Mouse (Mus musculus) right cerebral cortex, postnatal 4 days (tissue): ENCODE data around the gene Idh2.
"Not testable (repeated sequence)": the region's sequence is repeated elsewhere in the genome, so short reads cannot be mapped to it uniquely, and the experiment has no call there.

Experiments used
- DNase-seq: peaks from one replicate; pipeline ENCODE4 v3.0.0-alpha.2; 2022

Idh2 gene

DNA sequence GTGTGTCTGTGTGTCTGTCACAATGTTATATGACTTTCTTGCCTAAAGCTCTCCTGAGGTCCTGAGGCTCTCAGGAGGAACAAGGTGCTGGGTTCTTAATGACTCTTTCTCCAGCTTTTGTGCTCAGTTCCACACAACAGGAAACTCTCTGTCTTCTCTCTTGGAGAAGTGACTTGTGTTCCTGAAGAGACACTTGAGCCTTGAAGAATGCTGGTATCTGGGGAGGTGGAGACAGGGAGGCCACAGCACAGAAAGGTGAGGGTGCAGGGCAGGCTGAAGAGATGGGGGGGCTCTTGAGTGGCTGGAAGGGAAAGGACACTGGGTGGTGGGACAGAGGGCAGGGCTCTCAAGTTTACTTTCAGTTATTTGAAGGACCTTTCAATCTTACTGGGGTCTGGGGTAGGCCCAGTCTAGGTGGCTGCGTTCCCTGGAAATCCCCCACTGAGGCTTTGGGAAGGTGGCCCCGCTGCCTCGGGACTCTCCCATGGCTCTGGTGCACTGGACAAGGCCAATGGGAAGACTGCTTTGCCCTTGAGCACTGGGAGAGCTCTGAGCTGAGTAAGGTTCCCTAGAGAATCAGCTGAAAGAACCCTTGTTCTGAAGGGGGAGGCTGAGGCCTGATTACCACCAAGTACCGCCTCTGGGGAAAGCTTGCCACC is 56.7 kb downstream of the Idh2 start:
- no peak for DNase-seq

DNA sequence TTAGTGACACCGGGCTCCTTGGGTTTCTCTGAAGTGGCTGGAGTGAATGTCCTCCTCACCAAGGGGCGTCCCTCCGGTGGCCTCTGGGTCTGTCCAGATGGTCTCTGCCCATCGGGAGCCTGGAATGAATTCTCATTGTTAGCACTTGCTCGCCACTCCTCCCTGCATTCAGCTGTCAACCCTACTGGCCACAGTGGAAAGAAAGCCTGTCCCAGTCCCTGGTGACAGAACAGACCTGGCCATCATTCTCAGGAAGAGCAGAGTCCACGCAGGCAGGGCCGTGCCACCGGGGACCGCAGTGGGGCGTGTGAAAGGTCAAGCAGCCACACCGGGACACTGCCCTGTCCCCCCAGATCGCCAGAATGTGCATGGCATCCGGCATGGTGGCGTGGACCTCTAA is 57.4 kb downstream of the Idh2 start:
- DNase-seq: no peak

DNA sequence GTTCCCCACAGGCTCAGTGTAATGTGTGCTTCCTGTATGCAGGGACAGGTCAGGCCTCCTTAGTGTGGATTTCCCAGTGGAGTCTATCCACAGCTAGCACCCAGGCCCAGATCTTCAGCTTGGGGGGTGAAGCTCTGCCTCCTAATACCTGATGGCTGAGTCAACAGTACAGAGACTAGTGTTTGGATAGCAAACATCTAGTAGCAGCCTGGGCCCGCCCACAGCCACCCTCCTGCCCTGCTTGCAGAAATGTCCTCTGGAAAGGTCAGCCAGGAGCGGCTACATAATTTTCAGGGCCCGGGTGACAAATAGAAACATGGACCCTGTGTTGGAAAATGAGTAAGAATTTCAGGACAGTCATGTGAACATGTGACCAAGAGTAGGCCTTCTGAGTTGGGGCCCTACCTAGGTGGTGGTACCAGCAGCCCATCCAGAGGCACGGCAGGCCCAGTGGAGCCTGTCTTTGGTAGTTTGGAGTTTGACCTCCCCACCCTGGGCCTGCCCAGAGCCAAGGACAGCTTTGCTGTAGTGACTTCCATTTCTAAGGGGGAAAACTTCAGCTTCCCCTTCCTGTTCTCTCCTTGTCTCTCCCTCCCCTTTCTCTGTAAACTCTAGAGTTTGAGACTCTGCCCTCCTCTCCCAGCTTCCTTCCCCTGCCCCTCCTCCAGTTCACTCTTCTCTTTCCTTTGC is 58.0 kb downstream of the Idh2 start:
- DNase-seq: no peak

DNA sequence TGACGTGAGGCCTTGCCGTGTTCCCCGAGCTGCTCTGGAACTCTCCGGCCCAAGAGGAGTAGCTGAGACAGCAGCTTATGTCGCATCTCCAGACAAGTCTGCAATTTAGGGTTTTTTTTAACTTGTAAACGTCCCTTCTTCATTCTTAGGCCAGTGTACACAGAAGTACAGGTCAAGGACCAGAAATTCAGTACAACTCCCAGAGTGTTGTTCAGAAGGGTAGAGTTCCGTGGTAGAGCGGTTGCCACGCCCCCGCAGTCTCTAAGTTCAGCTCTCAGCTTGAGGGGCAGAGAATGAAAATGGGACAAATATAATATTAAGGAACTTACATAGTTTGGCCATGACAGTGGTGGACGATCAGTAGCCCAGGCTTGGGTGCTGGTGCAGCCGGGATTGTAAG is 59.4 kb downstream of the Idh2 start:
- no peak for DNase-seq

DNA sequence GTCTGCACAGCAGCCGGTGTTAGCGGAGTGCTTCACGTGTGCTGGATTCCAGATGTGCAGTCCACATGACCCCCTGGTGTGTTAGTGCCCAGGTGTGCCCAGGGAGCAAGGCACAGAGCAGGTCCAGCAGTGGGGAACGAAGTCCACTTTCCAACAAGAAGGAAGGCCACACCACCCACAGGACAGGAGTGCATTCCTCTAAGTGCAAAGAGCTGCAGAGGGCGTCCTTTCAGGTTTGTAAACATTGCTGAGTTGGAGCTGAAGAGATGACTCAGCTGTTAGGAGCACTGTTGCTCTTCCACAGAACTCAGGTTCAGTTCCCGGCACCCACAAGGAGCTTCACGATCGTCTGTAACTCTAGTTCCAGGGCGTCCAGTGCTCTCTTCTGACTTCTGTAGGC is 62.0 kb downstream of the Idh2 start:
- DNase-seq: no peak

DNA sequence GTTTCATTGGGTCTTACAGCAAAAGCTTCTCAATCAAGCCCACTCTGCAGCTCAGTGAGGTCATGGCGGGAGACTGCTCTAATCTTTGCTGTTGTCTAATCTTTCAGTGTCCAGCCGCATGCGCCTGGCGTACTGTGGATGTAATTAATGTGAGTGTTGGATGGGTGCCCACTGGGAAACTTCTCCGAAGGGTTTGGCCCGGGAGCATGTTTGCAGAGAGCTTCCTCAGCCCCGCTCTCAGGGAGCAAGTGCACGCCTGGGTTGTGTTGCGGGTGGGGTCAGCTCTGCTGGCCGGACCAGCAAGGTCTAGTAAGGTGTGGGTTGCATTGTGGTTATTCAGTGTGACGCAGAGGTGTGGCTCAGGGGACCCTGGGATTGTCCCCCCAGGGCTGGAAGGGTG is 62.9 kb downstream of the Idh2 start:
- DNase-seq: no peak

DNA sequence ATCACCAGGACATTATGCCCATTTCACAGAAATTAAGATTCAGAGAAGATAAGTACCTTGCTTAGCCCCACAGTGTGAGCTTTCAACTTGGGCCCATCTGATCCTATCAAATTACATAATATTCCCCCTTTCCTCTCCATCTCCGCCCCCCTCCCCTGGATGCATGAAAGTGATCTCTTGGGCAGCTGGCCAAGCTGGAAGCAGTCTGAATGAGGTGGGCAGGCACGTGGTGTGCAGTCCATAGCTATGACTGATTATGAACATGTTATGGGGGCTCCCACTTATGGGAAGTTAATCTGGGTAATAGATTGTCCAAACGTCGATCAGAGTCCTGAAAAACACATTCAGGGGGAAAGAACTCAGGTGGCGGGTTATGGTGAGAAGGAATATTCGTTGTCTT is 63.4 kb downstream of the Idh2 start:
- no peak for DNase-seq

DNA sequence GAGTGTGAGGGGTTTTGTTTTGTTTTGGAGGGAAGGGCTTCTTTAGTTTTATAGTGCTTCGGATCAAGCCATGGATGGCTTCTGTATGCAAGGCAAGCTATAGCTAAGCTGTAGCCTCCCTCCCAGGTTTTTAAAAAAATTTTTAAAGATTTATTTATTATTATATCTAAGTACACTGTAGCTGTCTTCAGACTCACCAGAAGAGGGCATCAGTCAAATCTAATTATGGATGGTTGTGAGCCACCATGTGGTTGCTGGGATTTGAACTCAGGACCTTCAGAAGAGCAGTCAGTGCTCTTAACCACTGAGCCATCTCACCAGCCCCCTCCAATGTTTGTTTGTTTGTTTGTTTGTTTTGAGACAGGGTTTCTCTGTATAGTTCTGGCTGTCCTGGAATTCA is 64.8 kb downstream of the Idh2 start:
- DNase-seq: not testable (repeated sequence)

DNA sequence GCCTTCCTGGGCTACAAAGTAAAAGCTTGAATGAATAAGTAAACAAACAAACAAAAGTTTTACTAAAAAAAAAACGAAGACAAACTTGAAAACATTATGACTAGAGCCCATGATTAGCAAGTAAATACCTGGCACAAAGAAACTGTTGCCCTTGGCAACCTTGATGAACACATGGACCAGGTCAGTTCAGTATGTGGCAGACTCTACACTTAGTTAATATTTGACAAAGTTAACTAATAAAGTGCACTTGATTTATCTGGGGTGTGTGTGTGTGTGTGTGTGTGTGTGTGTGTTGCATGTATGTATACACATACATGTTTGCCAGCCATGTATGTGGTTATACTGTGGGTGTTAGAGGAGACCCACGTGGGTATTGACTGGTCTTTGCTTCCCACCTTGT is 65.4 kb downstream of the Idh2 start:
- DNase-seq: no peak

DNA sequence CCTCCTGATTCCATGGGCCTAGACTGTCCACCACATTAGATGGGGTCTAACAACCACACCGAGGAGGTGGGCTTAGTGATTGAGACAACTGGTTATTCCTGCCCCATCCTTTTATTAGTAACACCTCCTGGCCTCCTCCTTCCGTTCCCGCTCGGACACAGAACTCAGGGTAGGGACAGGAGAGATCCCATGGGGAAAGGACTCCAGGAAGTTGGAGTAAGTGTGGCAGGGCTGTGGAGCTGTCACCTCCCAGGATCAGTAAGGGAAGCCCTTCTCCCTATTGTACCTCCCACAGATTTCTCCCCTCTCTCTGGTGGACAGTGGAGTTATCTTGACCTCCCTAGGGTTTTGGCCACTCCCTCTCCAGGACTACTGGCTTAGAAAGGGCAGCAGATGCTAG is 68.2 kb downstream of the Idh2 start:
- DNase-seq: no peak
